Mouse (Mus musculus): ENCODE data around the gene Lbh. TPM values are rescaled to one million over a fixed set of nuclear protein-coding genes. Genes with fewer than 3 reads are reported as not detected.

Lbh gene
- polyA plus RNA-seq, 1 experiment = 4.9 TPM

DNA sequence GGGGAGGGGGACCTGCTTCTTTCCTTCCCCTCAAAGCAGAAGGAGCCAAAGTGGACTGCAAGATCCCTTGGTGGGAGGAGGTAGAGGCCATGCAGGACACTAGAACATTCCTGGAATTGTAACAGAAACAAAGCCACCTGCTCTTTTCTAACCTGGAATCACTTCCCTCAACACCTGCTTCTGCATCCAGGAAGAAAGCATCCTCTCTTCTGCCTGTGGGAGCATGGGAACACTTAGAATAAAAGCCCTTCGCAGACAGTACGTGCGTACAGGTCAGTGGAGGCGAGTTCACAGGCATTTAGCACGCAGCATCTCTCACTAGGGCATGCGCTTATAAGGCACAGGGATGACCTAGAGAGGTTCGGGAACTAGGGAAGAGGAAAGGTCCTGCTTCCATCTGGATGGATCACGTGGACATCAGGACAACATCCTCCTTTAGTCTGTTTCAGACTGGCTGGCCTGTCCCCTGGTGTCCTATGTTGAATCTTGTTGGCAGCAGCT is 27.7 kb upstream of the Lbh start:
- H3K27ac ChIP-seq (ENCODE audit: insufficient read depth, low read length) = no peak overlapping the region
- H3K9me3 ChIP-seq (replicated peaks; ENCODE audit: control insufficient read depth, insufficient read depth, low read length, poor library complexity, severe bottlenecking) = no peaks in the 10 kb centered on the region
- H3K9ac ChIP-seq (ENCODE audit: low read depth, poor library complexity, severe bottlenecking) = no peak overlapping the region
- H3K27me3 ChIP-seq (ENCODE audit: control insufficient read depth, insufficient read depth, low read length, poor library complexity, severe bottlenecking) = no peaks in the 10 kb centered on the region
- H3K4me3 ChIP-seq (ENCODE audit: low read depth, low read length) = no peak overlapping the region
- no peaks in the 10 kb centered on the region for H3K4me1 ChIP-seq (ENCODE audit: control insufficient read depth, insufficient read depth, low read length)
- TF ChIP-seq POLR2A (IDR thresholded peaks at IDR 0.05; ENCODE audit: insufficient read depth, low read length) (no peak), EP300 (IDR thresholded peaks at IDR 0.05; ENCODE audit: insufficient read depth, low read depth, low read length) (no peak), CTCF (IDR thresholded peaks at IDR 0.05; ENCODE audit: low read depth, low read length) (no peak)
- H3K36me3 ChIP-seq (ENCODE audit: control insufficient read depth, insufficient read depth, low read length, poor library complexity, severe bottlenecking) = no peaks in the 10 kb centered on the region

DNA sequence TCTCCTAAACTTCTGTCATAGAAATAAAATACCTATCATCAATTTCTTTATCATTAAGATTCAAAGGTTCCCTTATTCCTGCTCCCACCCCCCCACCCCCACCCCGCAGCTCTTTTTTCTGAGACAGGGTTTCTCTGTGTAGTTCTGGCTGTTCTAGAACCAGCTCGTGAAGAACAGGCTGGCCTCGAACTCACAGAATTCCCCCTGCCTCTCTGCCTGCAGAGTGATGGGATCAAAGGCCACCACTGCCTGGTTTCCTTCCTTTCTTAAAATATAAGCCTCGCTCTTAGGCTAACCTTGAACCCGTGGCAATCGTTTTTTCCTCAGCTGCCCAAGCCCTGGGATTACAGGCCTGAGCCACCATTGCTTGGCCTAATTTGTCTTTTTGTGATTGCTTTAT is 26.5 kb upstream of the Lbh start:
- Histone ChIP-seq H3K27ac (ENCODE audit: insufficient read depth, low read length) (no peak overlapping the region), H3K4me3 (ENCODE audit: low read depth, low read length) (no peak overlapping the region), H3K27me3 (ENCODE audit: control insufficient read depth, insufficient read depth, low read length, poor library complexity, severe bottlenecking) (no peaks in the 10 kb centered on the region), H3K9ac (ENCODE audit: low read depth, poor library complexity, severe bottlenecking) (no peak overlapping the region), H3K4me1 (ENCODE audit: control insufficient read depth, insufficient read depth, low read length) (no peaks in the 10 kb centered on the region), H3K36me3 (ENCODE audit: control insufficient read depth, insufficient read depth, low read length, poor library complexity, severe bottlenecking) (no peaks in the 10 kb centered on the region), H3K9me3 (replicated peaks; ENCODE audit: control insufficient read depth, insufficient read depth, low read length, poor library complexity, severe bottlenecking) (no peaks in the 10 kb centered on the region)
- TF ChIP-seq CTCF (IDR thresholded peaks at IDR 0.05; ENCODE audit: low read depth, low read length) (no peak), POLR2A (IDR thresholded peaks at IDR 0.05; ENCODE audit: insufficient read depth, low read length) (no peak), EP300 (IDR thresholded peaks at IDR 0.05; ENCODE audit: insufficient read depth, low read depth, low read length) (no peak)

DNA sequence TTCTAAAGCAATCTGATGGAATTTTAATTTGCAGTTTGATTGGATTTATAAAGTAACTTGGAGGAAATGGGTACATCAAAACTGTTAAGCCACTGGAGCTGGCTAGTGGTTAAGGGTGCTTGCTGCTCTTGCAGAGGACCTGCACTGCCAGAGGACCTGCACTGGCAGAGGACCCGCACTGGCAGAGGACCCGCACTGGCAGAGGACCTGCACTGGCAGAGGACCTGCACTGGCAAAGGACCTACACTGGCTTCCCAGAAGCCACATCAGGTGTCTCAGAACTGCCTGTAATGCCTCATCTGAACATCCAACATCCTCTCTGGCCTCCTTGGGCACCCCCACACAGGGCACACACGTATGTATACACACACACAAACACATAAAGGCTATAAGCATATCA is 22.6 kb upstream of the Lbh start:
- TF ChIP-seq POLR2A (IDR thresholded peaks at IDR 0.05; ENCODE audit: insufficient read depth, low read length) = no peak
- no peak for TF ChIP-seq CTCF (IDR thresholded peaks at IDR 0.05; ENCODE audit: low read depth, low read length)
- TF ChIP-seq EP300 (IDR thresholded peaks at IDR 0.05; ENCODE audit: insufficient read depth, low read depth, low read length) = no peak
- no peaks in the 10 kb centered on the region for H3K9me3 ChIP-seq (replicated peaks; ENCODE audit: control insufficient read depth, insufficient read depth, low read length, poor library complexity, severe bottlenecking)
- H3K4me1 ChIP-seq (ENCODE audit: control insufficient read depth, insufficient read depth, low read length) = no peaks in the 10 kb centered on the region
- H3K27me3 ChIP-seq (ENCODE audit: control insufficient read depth, insufficient read depth, low read length, poor library complexity, severe bottlenecking) = no peaks in the 10 kb centered on the region
- H3K36me3 ChIP-seq (ENCODE audit: control insufficient read depth, insufficient read depth, low read length, poor library complexity, severe bottlenecking) = no peaks in the 10 kb centered on the region
- no peak overlapping the region for H3K27ac ChIP-seq (ENCODE audit: insufficient read depth, low read length)
- H3K4me3 ChIP-seq (ENCODE audit: low read depth, low read length) = no peak overlapping the region
- no peak overlapping the region for H3K9ac ChIP-seq (ENCODE audit: low read depth, poor library complexity, severe bottlenecking)

DNA sequence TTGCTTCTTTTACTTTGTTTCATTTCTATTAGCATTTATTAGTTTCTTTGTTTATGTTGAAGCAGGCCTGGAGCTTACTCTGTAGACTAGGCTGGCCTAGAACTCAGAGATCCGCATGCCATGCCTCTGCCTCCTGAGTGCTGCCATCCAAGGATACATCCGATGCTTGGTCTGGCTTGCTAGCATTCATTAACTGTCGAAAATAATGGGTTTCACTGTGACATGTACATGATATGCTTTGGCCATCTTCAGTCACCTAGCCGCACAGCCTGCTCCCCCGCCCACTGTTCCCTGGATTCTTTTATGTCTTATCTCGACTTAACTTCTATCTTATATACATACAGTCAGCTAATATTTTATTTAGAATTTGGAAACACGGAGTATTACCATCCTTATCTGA is 21.0 kb upstream of the Lbh start:
- H3K36me3 ChIP-seq (ENCODE audit: control insufficient read depth, insufficient read depth, low read length, poor library complexity, severe bottlenecking) = no peaks in the 10 kb centered on the region
- no peaks in the 10 kb centered on the region for H3K4me1 ChIP-seq (ENCODE audit: control insufficient read depth, insufficient read depth, low read length)
- H3K27me3 ChIP-seq (ENCODE audit: control insufficient read depth, insufficient read depth, low read length, poor library complexity, severe bottlenecking) = no peaks in the 10 kb centered on the region
- no peak overlapping the region for H3K27ac ChIP-seq (ENCODE audit: insufficient read depth, low read length)
- TF ChIP-seq EP300 (IDR thresholded peaks at IDR 0.05; ENCODE audit: insufficient read depth, low read depth, low read length) = no peak
- no peak for TF ChIP-seq CTCF (IDR thresholded peaks at IDR 0.05; ENCODE audit: low read depth, low read length)
- TF ChIP-seq POLR2A (IDR thresholded peaks at IDR 0.05; ENCODE audit: insufficient read depth, low read length) = no peak
- no peak overlapping the region for H3K4me3 ChIP-seq (ENCODE audit: low read depth, low read length)
- no peak overlapping the region for H3K9ac ChIP-seq (ENCODE audit: low read depth, poor library complexity, severe bottlenecking)
- H3K9me3 ChIP-seq (replicated peaks; ENCODE audit: control insufficient read depth, insufficient read depth, low read length, poor library complexity, severe bottlenecking) = no peaks in the 10 kb centered on the region

DNA sequence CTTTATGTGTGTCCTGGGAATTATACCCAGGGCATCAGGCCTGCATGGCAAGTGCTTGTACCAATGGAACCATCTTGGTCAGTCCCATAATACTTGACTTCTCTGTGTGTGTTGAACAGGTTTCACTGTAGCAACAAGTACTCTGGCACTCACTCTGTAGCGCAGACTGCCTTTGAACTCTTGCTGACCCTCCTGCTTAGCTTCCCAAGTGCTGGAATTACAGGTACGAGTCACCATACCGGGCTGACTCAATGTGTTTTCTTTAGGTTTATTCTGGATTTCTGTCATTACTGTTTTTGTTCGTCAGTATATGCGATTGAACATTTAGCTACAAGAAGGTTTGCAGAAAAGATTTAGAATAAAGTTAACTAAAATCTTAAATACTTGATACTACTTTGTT is 20.1 kb upstream of the Lbh start:
- H3K9me3 ChIP-seq (replicated peaks; ENCODE audit: control insufficient read depth, insufficient read depth, low read length, poor library complexity, severe bottlenecking) = no peaks in the 10 kb centered on the region
- H3K27me3 ChIP-seq (ENCODE audit: control insufficient read depth, insufficient read depth, low read length, poor library complexity, severe bottlenecking) = no peaks in the 10 kb centered on the region
- H3K27ac ChIP-seq (ENCODE audit: insufficient read depth, low read length) = no peak overlapping the region
- no peak overlapping the region for H3K4me3 ChIP-seq (ENCODE audit: low read depth, low read length)
- TF ChIP-seq POLR2A (IDR thresholded peaks at IDR 0.05; ENCODE audit: insufficient read depth, low read length) (no peak), EP300 (IDR thresholded peaks at IDR 0.05; ENCODE audit: insufficient read depth, low read depth, low read length) (no peak), CTCF (IDR thresholded peaks at IDR 0.05; ENCODE audit: low read depth, low read length) (no peak)
- H3K4me1 ChIP-seq (ENCODE audit: control insufficient read depth, insufficient read depth, low read length) = no peaks in the 10 kb centered on the region
- H3K36me3 ChIP-seq (ENCODE audit: control insufficient read depth, insufficient read depth, low read length, poor library complexity, severe bottlenecking) = no peaks in the 10 kb centered on the region
- H3K9ac ChIP-seq (ENCODE audit: low read depth, poor library complexity, severe bottlenecking) = no peak overlapping the region

DNA sequence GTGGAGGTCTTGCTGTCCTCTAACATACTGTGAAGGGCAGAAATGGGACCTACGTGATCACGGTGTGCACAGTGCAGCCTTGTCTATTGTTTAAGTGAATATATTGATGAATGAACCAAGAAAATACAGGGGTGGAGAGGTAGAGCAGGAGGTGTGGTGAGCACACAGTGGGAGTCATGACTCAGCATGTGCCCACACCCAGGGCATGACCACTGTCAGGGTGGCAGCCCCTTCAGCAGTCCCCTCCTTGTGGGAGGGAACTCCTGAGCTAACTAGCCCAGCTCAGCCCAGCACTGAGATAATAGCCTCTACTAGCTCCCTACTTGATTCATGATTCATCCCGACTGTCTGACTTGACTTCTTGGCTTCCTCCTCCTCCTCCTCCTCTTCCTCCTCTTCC is 19.3 kb upstream of the Lbh start:
- no peak overlapping the region for H3K27ac ChIP-seq (ENCODE audit: insufficient read depth, low read length)
- H3K4me1 ChIP-seq (ENCODE audit: control insufficient read depth, insufficient read depth, low read length) = no peaks in the 10 kb centered on the region
- H3K9me3 ChIP-seq (replicated peaks; ENCODE audit: control insufficient read depth, insufficient read depth, low read length, poor library complexity, severe bottlenecking) = no peaks in the 10 kb centered on the region
- TF ChIP-seq EP300 (IDR thresholded peaks at IDR 0.05; ENCODE audit: insufficient read depth, low read depth, low read length) = no peak
- no peak for TF ChIP-seq CTCF (IDR thresholded peaks at IDR 0.05; ENCODE audit: low read depth, low read length)
- no peak for TF ChIP-seq POLR2A (IDR thresholded peaks at IDR 0.05; ENCODE audit: insufficient read depth, low read length)
- no peak overlapping the region for H3K4me3 ChIP-seq (ENCODE audit: low read depth, low read length)
- no peaks in the 10 kb centered on the region for H3K36me3 ChIP-seq (ENCODE audit: control insufficient read depth, insufficient read depth, low read length, poor library complexity, severe bottlenecking)
- no peaks in the 10 kb centered on the region for H3K27me3 ChIP-seq (ENCODE audit: control insufficient read depth, insufficient read depth, low read length, poor library complexity, severe bottlenecking)
- H3K9ac ChIP-seq (ENCODE audit: low read depth, poor library complexity, severe bottlenecking) = no peak overlapping the region

Data from ES-Bruce4 (cell line).